Mouse (Mus musculus) erythroblast, embryonic 14.5 days (primary cell): ENCODE measurements around the gene Trim30c.

Experiments
- GATA1 ChIP-seq: IDR thresholded peaks from 2 replicates; pipeline ENCODE4 v1.6.1; 2012; ENCODE audit warnings: low read length, inconsistent platforms, mixed read lengths
- TAL1 ChIP-seq: IDR thresholded peaks from 3 replicates; pipeline ENCODE4 v1.6.1; 2012; ENCODE audit warnings: low read length, inconsistent platforms, mixed read lengths

DNA sequence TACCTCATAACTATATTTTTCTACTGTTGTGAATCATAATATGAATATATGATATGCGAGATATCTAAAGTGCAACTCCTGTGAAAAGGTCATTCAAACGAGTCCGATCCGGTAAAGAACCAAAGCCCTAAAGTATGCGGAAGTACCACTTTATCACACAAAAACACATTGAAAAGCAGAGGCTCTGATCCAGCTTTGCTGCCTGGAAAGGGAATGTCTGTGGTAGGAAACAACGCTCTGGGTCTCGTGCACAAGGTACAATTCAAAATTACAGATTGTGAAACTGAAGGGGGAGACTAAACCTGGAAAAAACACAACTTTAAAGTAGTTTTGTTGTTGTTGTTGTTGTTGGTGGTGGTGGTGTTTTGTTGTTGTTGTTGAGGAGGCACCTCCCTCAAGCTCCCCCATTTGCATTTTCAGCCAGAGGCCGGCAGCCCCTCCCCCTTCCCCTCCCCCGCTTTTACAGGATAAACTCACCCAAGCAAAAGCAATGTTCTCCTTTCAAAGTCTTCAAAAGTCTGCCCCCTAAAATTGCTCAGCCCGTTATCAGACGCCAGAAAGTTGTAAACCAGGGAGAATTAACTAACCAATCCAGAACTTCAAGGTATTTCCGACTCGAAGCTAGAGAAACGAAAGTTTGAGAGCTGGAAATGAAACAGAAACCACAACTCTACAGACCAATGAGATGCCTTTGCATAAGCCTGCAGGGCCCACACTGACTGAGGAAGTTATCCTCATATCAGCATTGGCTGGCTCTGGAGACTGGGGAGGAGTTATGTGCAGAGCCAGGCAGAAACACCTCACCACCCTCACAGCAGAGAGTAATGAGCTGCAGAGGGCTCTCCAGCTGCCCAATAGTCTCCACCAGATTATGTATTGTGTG is 47.7 kb downstream of the Trim30c start, which contains the start of gene Trim12c:
- TF ChIP-seq GATA1 (no peak), TAL1 (no peak)
